Mouse (Mus musculus): Measurements from ENCODE around the gene Crk.
"Not testable (repeated sequence)": the region's sequence is repeated elsewhere in the genome, so short reads cannot be mapped to it uniquely, and the experiment has no call there.

GRCm38 (mm10) chr11:75697464-75697863 lies 18.4 kb downstream of the Crk start:
- TF ChIP-seq POLR2A (IDR thresholded peaks at IDR 0.05; ENCODE audit: low read depth, low read length); CTCF (IDR thresholded peaks at IDR 0.05; ENCODE audit: extremely low read depth, insufficient read depth, insufficient read length, insufficient replicate concordance): not testable (repeated sequence)

Measured in spleen, adult 2 months (tissue).